Mouse (Mus musculus) thymus, postnatal 4 days (tissue): ENCODE data around the gene Rtkn2.
A peak's percentile ranks its signal among the peaks of the same experiment; 100 is the strongest.

Experiments used
- DNase-seq: peaks from one replicate; pipeline ENCODE4 v3.0.0; 2021

The Rtkn2 gene

GRCm38 (mm10) chr10:67979401-67980157 lies at the start of gene Rtkn2:
Gene Rtkn2, plus strand, starts transcription at chr10:67979570.
- peak; percentile 99 for DNase-seq

- DNase-seq = no peak
These were observed 48.0 kb upstream of the Rtkn2 start for GRCm38 (mm10) chr10:67931328-67931727.

GRCm38 (mm10) chr10:67932780-67933179 lies 46.6 kb upstream of the Rtkn2 start:
- no peak for DNase-seq

- DNase-seq = no peak
These were observed 42.4 kb upstream of the Rtkn2 start for GRCm38 (mm10) chr10:67936944-67937343.

- no peak for DNase-seq
These were observed 41.6 kb upstream of the Rtkn2 start for GRCm38 (mm10) chr10:67937775-67938174.

- DNase-seq = no peak
These were observed 39.8 kb upstream of the Rtkn2 start for GRCm38 (mm10) chr10:67939546-67939945.

- peak; percentile 23 for DNase-seq
These were observed 35.9 kb upstream of the Rtkn2 start for GRCm38 (mm10) chr10:67943513-67943912.

GRCm38 (mm10) chr10:67950059-67950748 lies 29.2 kb upstream of the Rtkn2 start:
- DNase-seq = no peak

- no peak for DNase-seq
These were observed 27.7 kb upstream of the Rtkn2 start for GRCm38 (mm10) chr10:67951690-67952089.

- DNase-seq = no peak
These were observed 23.4 kb upstream of the Rtkn2 start for GRCm38 (mm10) chr10:67955982-67956381.

- no peak for DNase-seq
These were observed 19.4 kb upstream of the Rtkn2 start for GRCm38 (mm10) chr10:67959982-67960381.

GRCm38 (mm10) chr10:67962496-67962895 lies 16.9 kb upstream of the Rtkn2 start:
- no peak for DNase-seq

GRCm38 (mm10) chr10:67964060-67964459 lies 15.3 kb upstream of the Rtkn2 start:
- DNase-seq = no peak

GRCm38 (mm10) chr10:67965251-67965986 lies 14.0 kb upstream of the Rtkn2 start:
- no peak for DNase-seq

GRCm38 (mm10) chr10:67966102-67966501 lies 13.3 kb upstream of the Rtkn2 start:
- DNase-seq = no peak

GRCm38 (mm10) chr10:67966983-67967382 lies 12.4 kb upstream of the Rtkn2 start:
- DNase-seq = no peak

GRCm38 (mm10) chr10:67971166-67971796 lies 8.1 kb upstream of the Rtkn2 start:
- no peak for DNase-seq

GRCm38 (mm10) chr10:67977271-67977670 lies 2.1 kb upstream of the Rtkn2 start:
- peak; percentile 69 for DNase-seq

GRCm38 (mm10) chr10:67983776-67984175 lies 4.4 kb downstream of the Rtkn2 start:
- DNase-seq = no peak

GRCm38 (mm10) chr10:67984271-67984943 lies 5.0 kb downstream of the Rtkn2 start:
- DNase-seq = peak; percentile 55

- DNase-seq = no peak
These were observed 5.7 kb downstream of the Rtkn2 start for GRCm38 (mm10) chr10:67985100-67985499.

- no peak for DNase-seq
These were observed 16.0 kb downstream of the Rtkn2 start for GRCm38 (mm10) chr10:67995356-67995755.

GRCm38 (mm10) chr10:67996171-67996570 lies 16.8 kb downstream of the Rtkn2 start:
- peak; percentile 31 for DNase-seq
